Mouse (Mus musculus): ENCODE measurements at regions not wholly inside any gene's neighbourhood (a gene's known extent, or its start where the extent isn't known, plus 50 kb on each side); places are given as distances from the start of the nearest gene placed in this dataset.

- Histone ChIP-seq H3K4me1 (no peaks in the 10 kb centered on the region), H3K9ac (replicated peaks) (no peak overlapping the region), H3K27me3 (replicated peaks) (no peaks in the 10 kb centered on the region), H3K27ac (replicated peaks) (no peak overlapping the region), H3K4me2 (no peak overlapping the region), H3K9me3 (replicated peaks) (no peaks in the 10 kb centered on the region), H3K4me3 (replicated peaks) (no peak overlapping the region), H3K36me3 (no peaks in the 10 kb centered on the region)
- 67% methylated on average over 4 of the region's 4 CpGs for WGBS
- ATAC-seq (ENCODE audit: low FRiP score), result no peak
These were observed 545.5 kb upstream of the Api5 start for GRCm38 (mm10) chr2:94983484-94983883.

DNA sequence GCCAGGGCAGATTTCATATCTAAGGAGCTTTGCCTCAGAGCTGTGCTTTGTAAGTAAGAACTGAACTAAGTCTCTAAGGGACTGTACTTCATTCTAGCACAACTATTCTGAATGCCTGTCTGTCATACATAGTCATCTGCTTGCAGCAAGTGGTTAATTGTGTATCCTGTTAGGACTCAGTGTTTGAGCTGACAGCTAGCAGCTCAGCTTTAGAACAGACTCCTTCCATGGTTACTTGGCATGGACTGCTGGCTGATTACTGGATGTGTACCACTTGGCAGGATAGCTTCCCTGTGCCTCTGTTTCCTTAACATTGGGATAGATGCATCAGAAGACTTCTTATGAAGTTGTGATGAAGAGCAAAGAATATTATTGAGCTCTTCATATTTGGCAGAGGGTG is 525.6 kb upstream of the Api5 start:
- Histone ChIP-seq H3K27ac (replicated peaks) (no peak overlapping the region), H3K4me1 (no peaks in the 10 kb centered on the region), H3K9me3 (replicated peaks) (no peaks in the 10 kb centered on the region), H3K9ac (replicated peaks) (no peak overlapping the region), H3K4me3 (replicated peaks) (no peak overlapping the region), H3K36me3 (no peaks in the 10 kb centered on the region), H3K27me3 (replicated peaks) (no peaks in the 10 kb centered on the region), H3K4me2 (no peak overlapping the region)
- no peak for ATAC-seq (ENCODE audit: low FRiP score)

GRCm38 (mm10) chr2:94945646-94946045 is 507.7 kb upstream of the Api5 start:
- ATAC-seq (ENCODE audit: low FRiP score), result no peak
- H3K9ac ChIP-seq (replicated peaks), result no peak overlapping the region
- no peaks in the 10 kb centered on the region for H3K9me3 ChIP-seq (replicated peaks)
- no peaks in the 10 kb centered on the region for H3K4me1 ChIP-seq
- no peak overlapping the region for H3K4me2 ChIP-seq
- no peak overlapping the region for H3K4me3 ChIP-seq (replicated peaks)
- H3K27me3 ChIP-seq (replicated peaks), result no peaks in the 10 kb centered on the region
- H3K36me3 ChIP-seq, result no peaks in the 10 kb centered on the region
- H3K27ac ChIP-seq (replicated peaks), result no peak overlapping the region

DNA sequence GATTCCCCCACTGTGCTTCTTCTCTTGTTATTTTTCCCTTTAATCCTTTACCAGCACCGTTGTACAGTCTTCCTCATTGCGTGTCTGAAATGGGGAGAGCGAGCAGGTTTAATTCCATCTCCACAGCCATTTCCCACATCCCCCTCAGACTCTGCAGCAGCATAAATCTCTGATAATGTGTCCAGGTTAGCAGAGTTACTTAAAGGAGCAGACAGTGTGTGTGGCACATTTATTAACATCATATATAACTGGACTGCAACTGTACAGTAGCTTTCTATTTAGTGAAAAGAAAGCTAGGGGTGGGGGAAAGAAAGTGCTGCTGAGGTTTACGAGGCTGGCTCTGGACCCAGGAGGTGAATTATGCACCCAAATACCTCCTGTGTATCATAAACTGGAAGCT is 494.2 kb upstream of the Api5 start:
- H3K4me3 ChIP-seq (replicated peaks), result no peak overlapping the region
- no peaks in the 10 kb centered on the region for H3K27me3 ChIP-seq (replicated peaks)
- 60% methylated on average over 4 of the region's 4 CpGs for whole genome bisulfite sequencing
- ATAC-seq (ENCODE audit: low FRiP score), result peak; percentile 75
- no peaks in the 10 kb centered on the region for H3K4me1 ChIP-seq
- no peak overlapping the region for H3K9ac ChIP-seq (replicated peaks)
- H3K36me3 ChIP-seq, result no peaks in the 10 kb centered on the region
- no peak overlapping the region for H3K4me2 ChIP-seq
- no peaks in the 10 kb centered on the region for H3K9me3 ChIP-seq (replicated peaks)
- no peak overlapping the region for H3K27ac ChIP-seq (replicated peaks)

GRCm38 (mm10) chr2:94919361-94919760 is 481.4 kb upstream of the Api5 start:
- no peak overlapping the region for H3K4me3 ChIP-seq (replicated peaks)
- no peak for ATAC-seq (ENCODE audit: low FRiP score)
- 51% methylated on average over 3 of the region's 3 CpGs for WGBS
- no peak overlapping the region for H3K4me2 ChIP-seq
- no peaks in the 10 kb centered on the region for H3K36me3 ChIP-seq
- H3K27ac ChIP-seq (replicated peaks), result no peak overlapping the region
- no peak overlapping the region for H3K9ac ChIP-seq (replicated peaks)
- H3K4me1 ChIP-seq, result no peaks in the 10 kb centered on the region
- no peaks in the 10 kb centered on the region for H3K27me3 ChIP-seq (replicated peaks)
- no peaks in the 10 kb centered on the region for H3K9me3 ChIP-seq (replicated peaks)

DNA sequence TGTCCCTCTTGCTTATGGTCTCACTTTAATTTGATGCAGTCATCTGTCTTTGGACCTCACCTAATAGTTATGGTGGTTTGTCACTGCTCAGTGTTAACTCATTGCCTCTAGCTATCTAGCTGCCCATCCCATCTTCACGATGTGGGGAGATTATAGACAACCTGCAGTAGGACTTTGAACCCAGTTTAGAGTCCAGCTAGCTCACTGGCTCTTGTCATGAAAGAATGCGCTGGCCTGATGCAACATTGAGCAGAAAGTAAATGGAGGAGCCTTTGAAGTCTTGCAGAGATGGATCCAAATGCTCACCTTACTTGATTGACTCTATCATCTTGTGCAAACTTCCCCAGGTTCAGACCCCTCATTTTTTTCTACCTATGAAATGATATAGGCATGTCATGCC is 480.1 kb upstream of the Api5 start:
- H3K4me1 ChIP-seq, result no peaks in the 10 kb centered on the region
- no peaks in the 10 kb centered on the region for H3K36me3 ChIP-seq
- H3K9me3 ChIP-seq (replicated peaks), result no peaks in the 10 kb centered on the region
- H3K4me2 ChIP-seq, result no peak overlapping the region
- no peak overlapping the region for H3K4me3 ChIP-seq (replicated peaks)
- H3K27ac ChIP-seq (replicated peaks), result no peak overlapping the region
- 93% methylated on average over 2 of the region's 2 CpGs for WGBS
- H3K9ac ChIP-seq (replicated peaks), result no peak overlapping the region
- no peaks in the 10 kb centered on the region for H3K27me3 ChIP-seq (replicated peaks)
- no peak for ATAC-seq (ENCODE audit: low FRiP score)

GRCm38 (mm10) chr2:94901580-94901979 is 463.6 kb upstream of the Api5 start:
- no peak for ATAC-seq (ENCODE audit: low FRiP score)
- H3K27me3 ChIP-seq (replicated peaks), result no peaks in the 10 kb centered on the region
- H3K4me3 ChIP-seq (replicated peaks), result no peak overlapping the region
- no peak overlapping the region for H3K9ac ChIP-seq (replicated peaks)
- no peaks in the 10 kb centered on the region for H3K4me1 ChIP-seq
- H3K9me3 ChIP-seq (replicated peaks), result no peaks in the 10 kb centered on the region
- no peak overlapping the region for H3K4me2 ChIP-seq
- no peak overlapping the region for H3K27ac ChIP-seq (replicated peaks)
- no peaks in the 10 kb centered on the region for H3K36me3 ChIP-seq

Measured in neural tube, embryonic 15.5 days (tissue).